Mouse (Mus musculus) liver, embryonic 14.5 days (tissue): ENCODE results near the gene Siva1.

Source experiments
- CTCF ChIP-seq: IDR thresholded peaks from 2 replicates; pipeline ENCODE4 v1.5.1; 2016; ENCODE audit warnings: antibody characterized with exemption, low read depth, control low read depth
- EP300 ChIP-seq: IDR thresholded peaks from 2 replicates; pipeline ENCODE4 v1.6.1; 2016; ENCODE audit warnings: antibody characterized with exemption, low read depth

DNA sequence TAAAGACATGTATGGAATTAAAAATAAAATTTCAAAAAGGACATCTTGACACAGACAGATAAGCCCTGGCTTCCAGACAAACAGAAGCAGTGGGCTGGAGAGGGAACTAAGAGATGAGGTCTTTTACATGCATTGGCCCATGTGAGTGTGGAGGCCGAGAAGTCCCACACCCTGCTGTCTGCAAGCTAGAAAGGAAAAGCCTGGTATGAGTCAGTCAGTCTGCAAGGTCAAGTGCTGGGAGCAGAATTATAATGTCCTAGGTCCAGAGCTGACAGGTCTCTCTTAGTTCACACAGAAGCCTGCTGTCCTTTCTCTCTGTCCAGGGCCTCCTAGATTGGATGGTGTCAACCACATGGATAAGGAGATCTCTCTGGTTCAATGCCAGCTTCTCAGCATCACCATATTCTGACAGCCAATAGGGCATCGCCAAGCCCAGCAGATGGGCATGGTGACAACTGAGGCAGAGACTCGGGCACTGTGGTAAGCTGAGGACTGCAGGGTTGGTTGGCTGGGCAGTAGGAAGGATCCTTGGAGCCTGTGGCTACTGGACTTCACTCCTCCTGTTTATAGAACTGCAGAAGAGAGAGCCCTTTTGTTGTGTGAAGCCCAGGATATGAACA is 52.4 kb downstream of the Siva1 start:
- no peak for TF ChIP-seq CTCF
- no peak for TF ChIP-seq EP300
